In genomic region chr13:100670181-100670741, GRCm38 (mm10) we compare ENCODE assay signal across 9 mouse cellular contexts. TPM values are rescaled to one million over a fixed set of nuclear protein-coding genes. Genes with fewer than 3 reads are reported as not detected.
DNase-seq lines count a peak whose midpoint lies in the region; ATAC-seq and TF ChIP-seq lines count a peak whose summit lies in the region.
"Had no signal": no experiment of that assay in that cellular context is flagged by ENCODE, and none has a peak within 500 bp of the region (broad histone marks: within the 10 kb centered on the region; RNA-seq: fewer than 3 reads in every experiment).

No protein-coding gene starts in this region.

- H3K4me2 ChIP-seq in heart, embryonic 15.5 days: peak overlapping the region; percentile 76
- peak overlapping the region; percentile 86 for H3K4me2 ChIP-seq in midbrain, embryonic 14.5 days (ENCODE audit: low read length)

- no peak for ATAC-seq in heart, embryonic 15.5 days (replicated peaks; ENCODE audit: insufficient number of reproducible peaks, insufficient read depth, low FRiP score, low read depth)
- no peak for ATAC-seq in midbrain, embryonic 14.5 days (ENCODE audit: low FRiP score, low TSS enrichment)

- TF ChIP-seq CTCF in cerebellum, adult 2 months (IDR thresholded peaks at IDR 0.05; ENCODE audit: borderline replicate concordance, insufficient read depth, low read depth, low read length): no peak

- no peak for TF ChIP-seq POLR2A in cerebellum, adult 2 months (IDR thresholded peaks at IDR 0.05; ENCODE audit: borderline replicate concordance, insufficient read depth, low read length)

- H3K27me3 ChIP-seq in heart, embryonic 15.5 days: no peaks in the 10 kb centered on the region
- 0 out of 2 replicates have a peak, but pooled peaks cover 4% of the 10 kb centered on the region for H3K27me3 ChIP-seq in midbrain, embryonic 14.5 days (ENCODE audit: control insufficient read depth, insufficient read depth, low read length)
- no peaks in the 10 kb centered on the region for H3K27me3 ChIP-seq in cerebellum, adult 2 months (ENCODE audit: control insufficient read depth, insufficient read depth, low read length)

- H3K4me3 ChIP-seq in heart, embryonic 15.5 days: peak overlapping the region; percentile 66
- H3K4me3 ChIP-seq in brown adipose tissue, adult 24 weeks (ENCODE audit: insufficient read depth, low read depth, low read length): peak overlapping the region; percentile 94
- peak overlapping the region; percentile 42; the same call in 1 of the 2 replicates for H3K4me3 ChIP-seq in midbrain, embryonic 14.5 days (replicated peaks; ENCODE audit: low read depth, low read length)
- H3K4me3 ChIP-seq in cerebellum, adult 2 months (replicated peaks; ENCODE audit: insufficient read depth, low read depth, low read length): no peak overlapping the region

- peak overlapping the region; percentile 62; the same call in 1 of the 2 replicates for H3K9ac ChIP-seq in heart, embryonic 15.5 days
- peak overlapping the region; percentile 56; the same call in 1 of the 2 replicates for H3K9ac ChIP-seq in midbrain, embryonic 14.5 days (replicated peaks; ENCODE audit: low read length)

- peak overlapping the region; percentile 48; the same call in 1 of the 2 replicates for H3K27ac ChIP-seq in heart, embryonic 15.5 days
- no peak overlapping the region for H3K27ac ChIP-seq in brown adipose tissue, adult 24 weeks (replicated peaks; ENCODE audit: low read depth, low read length)
- H3K27ac ChIP-seq in midbrain, embryonic 14.5 days (replicated peaks; ENCODE audit: low read depth, low read length): no peak overlapping the region
- H3K27ac ChIP-seq in cerebellum, adult 2 months (ENCODE audit: insufficient read depth, low read length): no peak overlapping the region

- H3K9me3 ChIP-seq in heart, embryonic 15.5 days (replicated peaks): no peaks in the 10 kb centered on the region
- no peaks in the 10 kb centered on the region for H3K9me3 ChIP-seq in midbrain, embryonic 14.5 days (ENCODE audit: control insufficient read depth, low read length)

- intact Hi-C loops in heart, postnatal 25 days (cut with DNase I): no loop called here

- DNase-seq in heart, postnatal 25 days (ENCODE audit: low spot score): no peak
- DNase-seq in induced T-regulatory cell, adult 2 months (ENCODE audit: low read depth): peak; percentile 67
- no peak for DNase-seq in midbrain, embryonic 14.5 days
- no peak for DNase-seq in gastrocnemius, adult 8-10 months (ENCODE audit: low spot score in 2 of 2)
- DNase-seq in gastrocnemius, postnatal 10 days: no peak
- no peak for DNase-seq in cerebellum, adult 2 months

- H3K36me3 ChIP-seq in heart, embryonic 15.5 days: peaks cover 11% of the 10 kb centered on the region; the same call in 1 of the 2 replicates
- peaks cover 13% of the 10 kb centered on the region; the same call in 1 of the 2 replicates for H3K36me3 ChIP-seq in midbrain, embryonic 14.5 days (ENCODE audit: control insufficient read depth, insufficient read depth, low read length)

- H3K4me1 ChIP-seq in heart, embryonic 15.5 days (replicated peaks): 0 out of 2 replicates have a peak, but pooled peaks cover 5% of the 10 kb centered on the region
- H3K4me1 ChIP-seq in brown adipose tissue, adult 24 weeks (ENCODE audit: control insufficient read depth, insufficient read depth, insufficient read length, low read length): no peaks in the 10 kb centered on the region; the same call in 1 of the 2 replicates
- H3K4me1 ChIP-seq in midbrain, embryonic 14.5 days (ENCODE audit: control insufficient read depth, insufficient read depth, low read length): no peaks in the 10 kb centered on the region
- peaks cover 4% of the 10 kb centered on the region; the same call in 1 of the 2 replicates for H3K4me1 ChIP-seq in cerebellum, adult 2 months (ENCODE audit: control insufficient read depth, insufficient read depth, low read length)

- WGBS in heart, embryonic 15.5 days: 51% methylated on average over 9 of the region's 9 CpGs
- WGBS in midbrain, embryonic 14.5 days: 65% methylated on average over 9 of the region's 9 CpGs
- 73% methylated on average over 9 of the region's 9 CpGs for WGBS in cerebellum, adult 2 months

RNA-seq across cellular contexts. Expression of gene Ccdc125, which starts 0.7 kb away (rescaled TPM):
- 2.6 and 4.1 TPM in 2 replicates for polyA plus RNA-seq in heart, embryonic 15.5 days (2015; fragmentation: Nextera tagmentation; extraction: Ambion mirVana)
- under 1 TPM; 0.64 to 0.70 TPM for total RNA-seq in heart, postnatal 25 days (2021)
- 7.9 and 12.7 TPM in 2 replicates for polyA plus RNA-seq in brown adipose tissue, adult 24 weeks (2012; ENCODE audit: insufficient read depth, insufficient read length, missing spikeins)
- 0.58 and 2.0 TPM in 2 replicates for polyA plus RNA-seq in midbrain, embryonic 14.5 days (2014; fragmentation: Nextera tagmentation; extraction: Ambion mirVana)
- total RNA-seq in gastrocnemius, adult 8-10 months (2022): under 1 TPM in 3 of 4 experiments, not detected in 1; 0.29 to 0.43 (median 0.38) TPM
- 1 to 10 TPM in 1 of 2 experiments, under 1 TPM in 1; 0.94 to 1.4 TPM for total RNA-seq in gastrocnemius, postnatal 10 days (2021)
- polyA plus RNA-seq in cerebellum, adult 2 months (2012; rRNA removed): 0.59 and 0.61 TPM in 2 replicates
- total RNA-seq: G1E had no signal
- polyA plus RNA-seq: G1E had no signal

RNA-seq across cellular contexts. Expression of gene Taf9, which starts 18.9 kb away (rescaled TPM):
- 9.3 and 9.5 TPM in 2 replicates for polyA plus RNA-seq in heart, embryonic 15.5 days (2015; fragmentation: Nextera tagmentation; extraction: Ambion mirVana)
- 10 to 100 TPM; 11.8 to 12.9 TPM for total RNA-seq in heart, postnatal 25 days (2021)
- not detected in 2 replicates for polyA plus RNA-seq in brown adipose tissue, adult 24 weeks (2012; ENCODE audit: insufficient read depth, insufficient read length, missing spikeins)
- polyA plus RNA-seq in midbrain, embryonic 14.5 days (2014; fragmentation: Nextera tagmentation; extraction: Ambion mirVana): 30.9 and 31.3 TPM in 2 replicates
- 10 to 100 TPM in 1 of 4 experiments, 1 to 10 TPM in 3; 2.1 to 15.4 (median 9.3) TPM for total RNA-seq in gastrocnemius, adult 8-10 months (2022)
- 10 to 100 TPM; 10.8 to 12.9 TPM for total RNA-seq in gastrocnemius, postnatal 10 days (2021)
- polyA plus RNA-seq in cerebellum, adult 2 months (2012; rRNA removed): 13.8 and 16.0 TPM in 2 replicates

RNA-seq across cellular contexts. Expression of gene Rad17, which starts 19.4 kb away (rescaled TPM):
- 18.4 and 21.6 TPM in 2 replicates for polyA plus RNA-seq in heart, embryonic 15.5 days (2015; fragmentation: Nextera tagmentation; extraction: Ambion mirVana)
- total RNA-seq in heart, postnatal 25 days (2021): 10 to 100 TPM; 12.5 to 15.3 TPM
- polyA plus RNA-seq in brown adipose tissue, adult 24 weeks (2012; ENCODE audit: insufficient read depth, insufficient read length, missing spikeins): 13.5 and 19.4 TPM in 2 replicates
- 17.8 and 20.6 TPM in 2 replicates for polyA plus RNA-seq in midbrain, embryonic 14.5 days (2014; fragmentation: Nextera tagmentation; extraction: Ambion mirVana)
- total RNA-seq in gastrocnemius, adult 8-10 months (2022): 10 to 100 TPM; 10.0 to 14.6 (median 12.8) TPM
- total RNA-seq in gastrocnemius, postnatal 10 days (2021): 10 to 100 TPM; 11.0 to 11.7 TPM
- 15.6 and 17.0 TPM in 2 replicates for polyA plus RNA-seq in cerebellum, adult 2 months (2012; rRNA removed)

RNA-seq across cellular contexts. Expression of gene Ak6, which starts 19.5 kb away (rescaled TPM):
- 215 and 218 TPM in 2 replicates for polyA plus RNA-seq in heart, embryonic 15.5 days (2015; fragmentation: Nextera tagmentation; extraction: Ambion mirVana)
- 10 to 100 TPM; 59.5 to 60.8 TPM for total RNA-seq in heart, postnatal 25 days (2021)
- polyA plus RNA-seq in brown adipose tissue, adult 24 weeks (2012; ENCODE audit: insufficient read depth, insufficient read length, missing spikeins): 91.5 and 104 TPM in 2 replicates
- 344 and 368 TPM in 2 replicates for polyA plus RNA-seq in midbrain, embryonic 14.5 days (2014; fragmentation: Nextera tagmentation; extraction: Ambion mirVana)
- total RNA-seq in gastrocnemius, adult 8-10 months (2022): 10 to 100 TPM; 68.7 to 75.7 (median 73.5) TPM
- 10 to 100 TPM; 66.7 to 71.5 TPM for total RNA-seq in gastrocnemius, postnatal 10 days (2021)
- polyA plus RNA-seq in cerebellum, adult 2 months (2012; rRNA removed): 141 and 148 TPM in 2 replicates

RNA-seq across cellular contexts. Expression of gene Marveld2, which starts 53.5 kb away (rescaled TPM):
- 1.6 and 3.6 TPM in 2 replicates for polyA plus RNA-seq in heart, embryonic 15.5 days (2015; fragmentation: Nextera tagmentation; extraction: Ambion mirVana)
- under 1 TPM; 0.18 to 0.59 TPM for total RNA-seq in heart, postnatal 25 days (2021)
- polyA plus RNA-seq in brown adipose tissue, adult 24 weeks (2012; ENCODE audit: insufficient read depth, insufficient read length, missing spikeins): 0.36 TPM in 1 of 2 replicates, not detected in the other
- polyA plus RNA-seq in midbrain, embryonic 14.5 days (2014; fragmentation: Nextera tagmentation; extraction: Ambion mirVana): 1.9 and 2.7 TPM in 2 replicates
- total RNA-seq in gastrocnemius, adult 8-10 months (2022): under 1 TPM; 0.43 to 0.94 (median 0.63) TPM
- 1 to 10 TPM; 1.2 TPM for total RNA-seq in gastrocnemius, postnatal 10 days (2021)
- polyA plus RNA-seq in cerebellum, adult 2 months (2012; rRNA removed): 13.5 and 16.4 TPM in 2 replicates

Comparison
In these comparisons a context has a peak if more than half of its experiments do, and no peak if none do; other contexts are left out.
1. RNA of gene Taf9, which starts 18.9 kb away (polyA plus RNA-seq): 30.9 to 31.3 TPM in midbrain, embryonic 14.5 days, 13.8 to 16.0 TPM in cerebellum, adult 2 months and 9.3 to 9.5 TPM in heart, embryonic 15.5 days; not detected in brown adipose tissue, adult 24 weeks; every median in the first group is over 10 times any median in the second.